Mouse (Mus musculus): Measurements from ENCODE around the gene Tctex1d2.
"Not testable (repeated sequence)": the region's sequence is repeated elsewhere in the genome, so short reads cannot be mapped to it uniquely, and the experiment has no call there.

Gene Tctex1d2

DNA sequence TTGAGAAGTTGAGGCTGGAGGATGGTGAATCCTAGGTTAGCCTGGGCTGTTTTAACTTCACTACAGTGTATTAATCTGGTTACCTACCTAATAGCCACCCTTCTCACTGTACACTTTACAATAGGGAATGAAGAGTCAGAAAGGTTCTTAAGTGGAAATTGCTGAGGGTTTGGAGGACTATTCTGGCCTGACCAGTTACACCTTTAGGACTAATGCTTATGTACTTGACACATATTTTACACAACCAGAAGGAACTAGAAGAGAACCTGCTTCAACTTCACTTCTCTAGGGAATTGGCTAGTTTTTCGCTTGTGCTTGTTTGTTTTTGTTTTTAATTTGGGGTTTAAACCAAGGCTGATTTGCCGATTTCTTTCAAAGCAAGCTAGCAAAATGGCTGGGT is 13.6 kb downstream of the Tctex1d2 start:
- no peak for DNase-seq

DNA sequence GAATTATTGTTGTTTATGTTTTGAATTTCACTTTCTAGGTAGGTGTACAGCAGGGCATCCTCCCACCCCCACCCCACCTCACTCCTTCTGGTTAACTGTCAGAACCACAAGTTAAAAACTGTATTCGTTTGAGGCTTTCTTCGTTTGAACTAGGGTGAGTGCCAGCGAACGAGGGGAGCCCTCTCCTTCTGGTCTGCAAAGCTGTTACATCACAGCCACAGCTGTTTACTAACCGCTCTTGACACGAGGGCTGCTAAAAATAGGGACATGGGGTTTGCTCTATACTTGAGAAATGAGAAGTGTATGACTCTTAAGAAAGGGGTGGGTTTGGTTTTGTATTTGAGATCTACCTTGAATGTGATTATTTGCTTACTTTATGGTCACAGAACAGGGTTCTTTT is 14.6 kb downstream of the Tctex1d2 start:
- DNase-seq = no peak

DNA sequence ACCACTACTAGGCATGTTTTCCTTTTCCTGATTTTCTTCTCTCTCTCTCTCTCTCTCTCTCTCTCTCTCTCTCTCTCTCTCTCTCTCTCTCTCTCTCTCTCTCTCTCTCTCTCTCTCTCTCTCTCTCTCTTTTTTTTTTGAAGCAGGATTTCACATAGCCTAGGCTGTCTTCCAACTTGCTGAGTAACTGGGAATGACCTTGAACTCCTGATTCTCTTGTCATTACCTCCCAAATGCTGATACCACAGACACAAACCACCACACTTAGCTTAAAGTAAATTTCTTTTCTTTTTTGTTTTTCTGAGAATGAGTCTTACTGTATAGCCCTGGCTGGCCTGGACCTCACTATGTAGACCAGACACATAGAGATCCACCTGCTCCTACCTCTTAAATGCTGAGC is 15.2 kb downstream of the Tctex1d2 start:
- DNase-seq = no peak

DNA sequence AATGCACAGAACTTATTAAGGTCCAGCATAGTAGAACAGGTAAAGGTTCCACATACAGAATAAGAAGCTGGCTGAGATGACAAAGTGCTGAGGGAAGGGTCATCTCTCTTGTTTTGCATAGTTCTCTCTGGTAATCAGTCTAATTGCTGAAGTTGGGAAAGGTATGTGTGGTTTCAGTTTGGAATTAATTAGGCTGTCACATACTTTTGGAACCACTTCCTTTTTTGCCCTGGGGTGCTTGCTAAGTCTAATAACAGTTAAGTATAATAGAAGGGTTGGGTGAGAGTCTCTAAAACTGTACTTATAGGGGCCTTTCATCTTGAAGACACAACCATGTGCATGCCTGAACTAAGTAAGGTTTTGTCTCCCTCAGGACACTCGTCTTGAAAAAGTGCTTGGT is 17.2 kb downstream of the Tctex1d2 start:
- DNase-seq = no peak

DNA sequence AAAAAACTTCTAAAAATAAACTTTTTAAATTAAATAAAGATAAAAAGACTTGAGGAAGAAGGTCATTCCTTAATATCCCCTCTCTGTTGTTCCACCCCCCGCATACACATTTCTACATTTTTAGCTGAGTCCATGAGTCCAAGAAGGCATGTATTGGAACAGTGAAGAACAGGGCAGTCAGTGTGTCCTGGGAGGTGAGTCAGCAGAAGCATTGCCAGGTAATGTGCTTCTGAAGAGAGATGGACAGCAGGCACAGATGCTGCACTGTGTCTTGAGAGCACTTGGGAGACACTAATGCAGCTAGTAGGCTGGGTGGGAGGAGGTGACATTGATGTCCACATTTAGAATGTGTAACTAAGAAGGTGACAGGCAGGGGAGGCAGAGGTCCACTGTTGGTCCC is 17.8 kb downstream of the Tctex1d2 start:
- no peak for DNase-seq

DNA sequence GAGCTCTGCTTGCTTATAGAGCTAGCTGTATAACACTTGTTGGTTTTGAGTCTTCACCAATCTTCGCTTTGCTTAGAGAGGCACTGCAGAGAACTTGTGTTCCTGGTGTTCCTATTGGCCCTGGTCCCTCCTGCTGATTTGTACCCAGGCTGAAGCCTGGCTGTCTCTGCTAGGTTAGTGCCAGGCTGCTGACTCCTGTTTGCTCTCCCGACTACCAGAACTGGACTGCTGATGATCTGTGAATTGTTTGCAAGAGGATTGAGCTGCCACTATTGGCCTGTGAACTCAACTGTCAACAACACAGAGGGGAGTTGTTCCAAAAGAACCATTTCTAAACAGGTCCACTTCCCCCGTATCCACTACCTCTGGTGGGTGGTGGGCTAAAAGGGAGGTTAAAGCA is 21.9 kb downstream of the Tctex1d2 start:
- DNase-seq = no peak

DNA sequence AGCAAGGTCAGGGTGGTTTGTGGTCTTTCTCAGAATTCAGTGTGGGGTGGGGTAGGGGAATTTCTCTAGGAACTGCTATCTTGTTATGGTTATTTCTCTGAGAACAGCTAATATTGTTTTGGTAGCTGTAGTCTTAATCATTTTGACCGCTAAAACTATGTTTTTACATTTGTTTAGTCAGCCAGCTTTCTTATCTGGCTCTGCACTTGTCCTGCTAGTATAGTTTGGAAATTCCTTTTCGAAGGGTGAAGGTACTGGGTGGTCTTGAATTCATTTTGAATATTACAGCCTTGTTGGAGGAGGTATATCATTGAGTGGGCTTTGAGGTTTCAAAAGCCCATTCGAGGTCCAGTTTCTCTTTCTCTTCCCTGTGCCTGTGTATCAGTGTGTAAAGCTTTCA is 25.1 kb downstream of the Tctex1d2 start:
- DNase-seq = not testable (repeated sequence)

DNA sequence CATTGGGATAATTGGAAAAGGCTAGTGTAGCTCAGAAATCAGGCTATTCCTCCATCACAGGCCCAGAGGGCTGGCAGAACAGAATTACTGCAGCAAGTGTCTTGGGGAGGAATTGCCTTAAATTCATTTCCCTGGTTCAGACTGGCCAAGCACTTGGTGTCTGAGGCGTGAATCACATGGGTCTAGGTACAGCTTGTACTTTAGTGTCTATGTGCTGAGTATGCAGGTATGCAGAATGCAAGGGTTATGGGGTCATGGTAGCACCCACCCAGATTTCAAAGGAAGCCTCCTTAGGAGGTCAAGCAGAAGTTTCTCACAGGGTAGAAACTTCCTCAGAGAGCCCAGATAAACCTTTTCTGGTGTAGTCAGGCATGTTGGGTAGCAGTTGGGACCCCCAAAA is 26.1 kb downstream of the Tctex1d2 start:
- DNase-seq = no peak

DNA sequence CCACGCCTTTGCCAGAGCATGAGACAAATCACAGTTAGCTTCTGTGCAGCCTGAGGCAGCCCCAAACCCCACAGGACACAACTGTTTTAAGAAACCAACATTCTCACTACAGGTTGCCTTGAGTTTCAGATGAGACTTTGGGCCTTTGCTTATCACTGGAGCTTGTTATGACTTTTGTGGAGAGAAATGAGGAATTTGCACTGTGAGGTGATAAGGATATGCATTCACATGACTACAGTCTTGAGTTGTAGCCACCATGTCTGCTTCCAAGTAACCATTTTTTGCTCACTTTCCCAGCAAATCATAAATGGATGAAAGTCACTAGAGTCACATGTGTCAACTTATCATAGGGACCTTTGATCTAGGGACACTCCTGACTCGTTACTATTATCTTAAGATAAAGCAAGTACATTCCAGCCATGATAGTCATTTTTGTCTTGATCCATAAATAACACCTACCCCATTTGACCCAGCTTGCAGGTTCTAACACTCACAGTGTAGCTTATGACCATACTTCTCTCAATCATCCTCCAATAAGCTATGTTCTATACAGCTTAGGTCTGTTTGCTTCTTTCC is 27.1 kb downstream of the Tctex1d2 start:
- no peak for DNase-seq

DNA sequence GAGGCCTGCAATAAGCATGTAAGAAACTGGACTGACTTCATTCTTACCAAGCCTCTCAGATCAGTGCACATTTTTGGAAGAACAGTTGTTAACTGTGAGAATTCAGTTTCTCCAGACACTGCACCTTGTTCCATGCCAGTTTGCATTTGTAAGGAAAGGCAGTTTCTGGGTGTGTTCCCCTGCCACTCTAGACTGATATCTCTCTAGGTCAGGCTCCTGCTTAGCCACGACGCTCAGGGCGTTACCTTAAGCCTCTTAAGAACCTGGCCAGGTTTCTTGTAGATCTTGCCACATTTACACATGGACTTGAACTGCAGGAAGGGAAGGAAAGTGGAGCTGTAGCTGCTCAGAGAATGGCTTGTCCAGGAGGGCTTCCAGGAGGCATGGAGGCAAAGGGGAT is 30.2 kb downstream of the Tctex1d2 start:
- DNase-seq = no peak

DNA sequence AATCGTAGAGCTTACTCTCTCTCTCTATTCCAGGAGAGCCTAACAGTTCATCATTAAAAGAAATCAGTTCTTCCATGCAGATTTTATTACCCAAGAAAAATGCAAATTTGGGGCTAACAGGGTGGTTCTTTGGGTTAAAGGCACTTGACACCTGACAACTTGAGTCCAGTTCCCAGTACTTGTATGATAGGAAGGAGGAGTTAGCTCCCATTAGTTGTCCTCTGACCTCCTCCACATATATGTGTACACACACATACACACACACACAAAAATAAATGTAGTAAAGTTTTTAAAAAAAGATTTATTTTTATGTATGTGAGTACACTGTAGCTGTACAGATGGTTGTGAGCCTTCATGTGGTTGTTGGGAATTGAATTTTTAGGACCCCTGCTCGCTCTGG is 30.6 kb downstream of the Tctex1d2 start:
- no peak for DNase-seq

DNA sequence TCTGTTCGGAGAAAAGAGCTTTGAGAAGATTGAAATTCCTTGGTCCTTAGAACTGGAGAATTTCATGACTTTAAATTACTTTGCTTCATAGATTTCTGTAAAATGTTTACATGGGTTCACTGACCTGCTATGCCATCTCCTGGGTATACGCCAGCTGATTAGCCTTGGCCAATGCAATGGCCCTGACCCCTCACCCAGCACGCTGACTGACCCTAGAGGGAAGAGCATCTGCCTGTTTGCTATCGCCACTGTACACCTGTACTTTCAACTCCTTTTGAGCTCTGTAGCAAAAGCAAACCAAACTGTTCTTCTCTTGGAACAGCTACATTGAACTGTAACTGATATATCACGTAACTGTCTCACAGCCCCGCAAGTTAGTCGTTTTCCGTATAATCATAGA is 33.6 kb downstream of the Tctex1d2 start:
- DNase-seq = no peak

DNA sequence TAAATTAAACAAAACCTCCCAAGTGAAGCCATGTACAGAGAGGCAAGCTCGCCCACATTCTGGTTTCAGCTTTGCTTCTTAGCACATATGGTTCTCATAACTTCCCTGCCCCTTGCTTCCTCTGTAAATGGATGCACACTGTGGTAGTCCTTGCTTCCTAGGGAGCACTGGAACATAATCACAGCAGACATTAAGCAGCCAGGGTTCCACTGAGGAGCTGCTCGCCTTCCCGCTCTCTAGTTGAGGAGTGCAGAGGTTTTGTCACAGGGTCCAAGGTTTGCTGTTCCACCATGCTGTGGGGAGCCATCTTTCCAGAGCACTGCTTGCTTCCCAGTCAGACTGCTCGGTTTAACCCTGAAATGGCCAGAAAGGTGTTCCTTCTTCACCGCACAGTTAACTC is 35.1 kb downstream of the Tctex1d2 start:
- no peak for DNase-seq

DNA sequence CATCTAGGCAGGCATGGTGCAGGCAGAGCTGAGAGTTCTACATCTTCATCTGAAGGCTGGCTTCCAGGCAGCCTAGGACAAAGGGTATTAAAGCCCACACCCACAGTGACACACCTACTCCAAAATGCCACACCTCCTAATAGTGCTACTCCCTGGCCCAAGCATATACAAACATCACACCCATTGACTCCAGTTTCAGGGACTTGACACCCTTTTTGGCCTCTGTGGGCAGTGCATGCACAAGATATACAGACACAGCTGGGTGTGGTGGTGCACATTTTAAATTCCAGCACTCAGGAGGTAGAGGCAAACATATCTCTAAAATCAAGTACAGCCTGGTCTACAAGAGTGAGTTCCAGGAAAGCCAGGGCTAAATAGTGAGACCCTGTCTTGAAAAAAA is 36.6 kb downstream of the Tctex1d2 start:
- no peak for DNase-seq

DNA sequence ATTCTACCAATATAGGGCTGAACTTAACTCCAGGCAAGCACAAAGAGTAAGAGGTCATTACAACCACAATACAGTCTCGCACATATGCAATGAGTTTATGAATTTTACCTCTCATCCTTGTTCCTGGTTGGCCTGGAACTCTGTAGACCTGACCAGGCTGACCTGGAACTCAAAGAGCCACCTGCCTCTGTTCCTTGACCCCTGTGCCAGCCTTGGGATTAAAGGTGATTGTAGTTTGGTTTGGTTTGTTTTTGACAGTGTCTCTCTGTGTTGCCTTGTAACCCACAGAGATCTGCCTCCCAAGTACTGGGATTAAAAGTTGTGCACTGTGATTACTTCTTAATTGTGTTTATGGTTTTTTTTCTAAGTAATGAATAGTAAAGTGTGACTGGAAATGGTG is 37.3 kb downstream of the Tctex1d2 start:
- no peak for DNase-seq

DNA sequence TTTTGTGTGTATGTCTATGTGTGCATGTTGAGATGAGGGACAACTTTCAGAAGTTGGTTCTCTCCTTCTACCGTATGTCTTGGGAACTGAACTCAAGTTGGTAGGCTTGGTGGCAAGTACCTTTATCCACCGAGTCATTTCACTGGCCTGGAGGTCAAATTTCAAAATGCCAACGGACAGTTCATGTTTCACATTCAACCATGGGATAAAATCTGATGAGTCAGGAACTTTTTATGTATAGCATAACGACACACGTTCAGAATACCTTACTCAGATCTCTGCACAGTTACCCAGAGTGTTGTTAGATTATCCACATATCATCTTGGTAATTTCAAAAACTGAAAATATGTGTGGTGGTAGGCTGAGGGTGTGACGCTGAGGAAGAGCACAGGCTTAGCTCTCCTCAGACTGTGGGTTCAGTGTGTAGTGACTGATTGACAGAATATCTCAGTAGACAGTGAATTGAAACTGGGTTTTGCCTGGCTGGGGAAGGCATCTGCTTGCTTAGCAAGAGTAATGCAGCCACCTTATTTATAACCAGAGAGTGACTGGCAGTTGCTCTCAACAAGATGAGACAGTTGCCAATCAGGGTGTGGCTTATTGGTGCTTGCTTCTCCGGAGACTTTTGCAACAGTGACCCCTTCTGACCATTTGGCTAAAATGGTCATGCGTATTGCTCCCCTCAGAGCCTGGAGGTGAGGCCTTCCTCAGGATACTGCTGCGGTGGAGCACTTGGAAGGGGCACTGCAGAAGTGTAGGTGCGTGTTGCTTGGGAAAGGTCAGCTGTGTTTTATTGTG is 38.3 kb downstream of the Tctex1d2 start:
- peak; percentile 53 for DNase-seq

DNA sequence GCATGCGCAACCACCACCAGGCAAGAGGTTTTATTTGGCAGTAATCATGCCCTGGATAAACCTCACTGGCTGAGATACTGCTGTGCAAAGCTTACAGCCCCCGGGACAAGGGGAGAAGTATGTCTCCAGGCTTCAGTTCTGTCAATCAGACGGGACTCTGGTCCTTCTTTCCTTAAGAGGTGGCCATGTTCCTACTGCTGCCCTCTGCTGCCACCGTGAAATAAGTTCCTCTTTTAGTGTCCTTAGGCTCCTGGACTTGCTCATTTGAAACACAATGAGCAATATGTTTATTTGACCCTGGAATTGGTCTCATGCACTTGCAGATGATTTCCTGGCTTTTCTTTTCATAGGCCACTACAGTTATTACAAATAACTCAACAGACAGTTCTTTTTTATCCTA is 41.0 kb downstream of the Tctex1d2 start:
- no peak for DNase-seq

DNA sequence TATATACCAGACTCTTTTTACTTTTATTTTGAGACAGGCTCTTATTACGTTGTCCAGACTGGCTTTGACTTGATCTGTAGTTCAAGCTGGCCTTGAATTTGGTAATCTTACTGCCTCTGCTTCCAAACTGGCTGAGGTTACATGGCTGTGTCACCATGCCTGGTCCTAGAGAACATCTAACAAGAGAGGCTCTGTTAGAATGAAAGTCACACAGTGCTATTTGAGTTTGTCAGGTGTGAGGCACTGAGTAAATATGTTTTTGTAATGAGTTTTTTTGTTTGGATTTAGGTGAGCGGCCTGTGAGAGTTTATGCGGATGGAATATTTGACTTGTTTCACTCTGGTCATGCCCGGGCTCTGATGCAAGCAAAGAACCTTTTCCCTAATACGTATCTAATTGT is 42.2 kb downstream of the Tctex1d2 start:
- no peak for DNase-seq

DNA sequence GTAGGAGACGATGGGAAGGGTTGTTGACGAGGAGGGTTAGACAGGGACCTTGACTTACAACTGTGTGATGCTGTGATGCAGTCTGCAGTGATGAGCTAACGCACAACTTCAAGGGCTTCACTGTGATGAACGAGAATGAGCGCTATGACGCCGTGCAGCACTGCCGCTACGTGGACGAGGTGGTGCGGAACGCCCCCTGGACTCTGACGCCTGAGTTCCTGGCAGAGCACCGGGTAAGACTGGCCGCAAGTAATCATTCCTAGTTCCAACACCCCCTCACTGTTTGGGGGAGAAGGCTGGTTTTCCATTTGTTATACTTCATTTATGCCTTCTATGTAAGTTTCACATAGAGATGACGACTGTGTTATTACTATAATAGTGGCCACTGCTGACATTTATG is 43.4 kb downstream of the Tctex1d2 start:
- DNase-seq = no peak

DNA sequence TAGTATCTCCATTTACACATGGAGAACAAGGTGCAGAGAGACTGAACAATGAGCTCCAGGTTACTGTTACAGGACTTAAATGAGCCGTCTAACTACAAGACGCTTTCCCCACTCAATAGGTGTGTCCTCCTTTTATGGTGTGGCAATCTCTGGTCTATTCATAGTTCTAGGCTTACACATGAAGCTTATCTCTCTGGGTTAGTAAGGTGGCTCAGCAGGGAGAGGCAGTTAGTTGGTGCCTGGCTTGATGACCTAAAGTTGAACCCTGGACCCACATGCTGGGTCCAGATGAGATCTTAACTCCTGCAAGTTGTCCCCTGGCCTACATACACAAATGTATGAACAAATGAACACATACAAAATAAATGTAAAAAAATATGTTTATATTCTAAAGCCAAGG is 43.9 kb downstream of the Tctex1d2 start:
- DNase-seq = no peak

DNA sequence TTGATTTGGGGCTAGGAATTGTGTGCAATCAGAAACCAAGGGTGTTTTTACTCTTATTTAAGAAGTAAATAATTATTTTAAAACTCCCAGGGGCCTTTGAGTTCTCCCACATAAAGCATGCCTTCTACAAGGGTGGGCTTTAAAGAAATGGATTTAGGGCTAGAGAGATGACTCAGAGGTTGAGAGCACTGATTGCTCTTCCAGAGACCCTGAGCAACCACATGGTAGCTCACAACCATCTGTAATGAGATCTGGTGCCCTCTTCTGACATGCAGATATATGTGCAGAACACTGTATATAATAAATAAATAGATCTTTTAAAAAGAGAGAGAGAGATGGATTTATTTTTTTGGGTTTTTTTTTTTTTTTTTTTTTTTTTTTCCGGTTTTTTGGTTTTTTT is 45.4 kb downstream of the Tctex1d2 start:
- no peak for DNase-seq

DNA sequence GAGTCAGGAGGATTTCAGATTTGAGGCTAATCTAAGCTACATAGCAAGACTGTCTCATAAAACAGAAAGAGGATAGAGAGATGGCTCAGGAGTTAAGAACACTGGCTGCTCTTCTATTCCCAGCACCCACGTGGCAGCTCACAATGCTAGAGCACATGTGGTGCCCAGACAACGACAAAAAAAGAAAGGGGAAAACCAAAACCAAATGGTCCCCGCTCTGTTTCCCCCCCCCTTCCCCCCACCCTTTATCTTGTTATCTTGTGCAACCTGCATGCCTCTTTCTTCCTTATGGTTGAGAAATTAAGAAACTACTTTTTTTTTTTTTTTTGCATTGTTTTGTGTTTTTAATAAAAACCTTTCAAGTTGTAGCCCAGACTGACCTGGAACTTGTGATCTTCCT is 49.0 kb downstream of the Tctex1d2 start:
- no peak for DNase-seq

DNA sequence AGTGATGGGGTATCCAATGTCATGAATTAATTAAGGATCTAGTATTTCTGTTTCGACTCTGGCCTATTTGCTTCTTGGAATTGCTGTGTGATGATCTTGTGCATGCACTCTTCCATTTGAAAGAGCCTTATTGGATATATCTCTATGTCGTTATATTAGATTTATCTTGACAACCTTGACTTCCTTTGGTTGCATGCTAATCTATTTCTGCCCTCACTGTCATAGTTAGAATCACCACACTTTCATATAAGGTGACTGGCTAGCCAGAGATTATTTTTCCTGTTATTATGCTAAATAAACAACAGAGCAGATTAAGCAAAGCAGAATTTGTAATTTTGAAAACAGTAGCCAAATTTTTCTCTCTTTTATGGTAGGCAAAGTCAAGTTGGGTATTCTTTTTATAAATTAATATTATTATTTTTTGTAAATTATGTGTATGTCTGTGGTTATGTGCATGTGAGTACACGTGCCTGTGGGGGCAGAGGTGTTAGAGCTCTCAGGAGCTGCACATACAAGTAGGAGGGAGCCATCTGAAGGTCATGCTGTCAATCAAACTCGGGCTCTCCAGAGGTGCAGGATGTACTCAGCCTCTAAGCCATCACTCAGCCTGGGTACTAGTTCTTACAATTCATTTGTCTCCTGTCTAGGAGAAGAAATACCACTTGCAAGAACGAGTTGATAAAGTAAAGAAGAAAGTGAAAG is 50.1 kb downstream of the Tctex1d2 start:
- DNase-seq = no peak

DNA sequence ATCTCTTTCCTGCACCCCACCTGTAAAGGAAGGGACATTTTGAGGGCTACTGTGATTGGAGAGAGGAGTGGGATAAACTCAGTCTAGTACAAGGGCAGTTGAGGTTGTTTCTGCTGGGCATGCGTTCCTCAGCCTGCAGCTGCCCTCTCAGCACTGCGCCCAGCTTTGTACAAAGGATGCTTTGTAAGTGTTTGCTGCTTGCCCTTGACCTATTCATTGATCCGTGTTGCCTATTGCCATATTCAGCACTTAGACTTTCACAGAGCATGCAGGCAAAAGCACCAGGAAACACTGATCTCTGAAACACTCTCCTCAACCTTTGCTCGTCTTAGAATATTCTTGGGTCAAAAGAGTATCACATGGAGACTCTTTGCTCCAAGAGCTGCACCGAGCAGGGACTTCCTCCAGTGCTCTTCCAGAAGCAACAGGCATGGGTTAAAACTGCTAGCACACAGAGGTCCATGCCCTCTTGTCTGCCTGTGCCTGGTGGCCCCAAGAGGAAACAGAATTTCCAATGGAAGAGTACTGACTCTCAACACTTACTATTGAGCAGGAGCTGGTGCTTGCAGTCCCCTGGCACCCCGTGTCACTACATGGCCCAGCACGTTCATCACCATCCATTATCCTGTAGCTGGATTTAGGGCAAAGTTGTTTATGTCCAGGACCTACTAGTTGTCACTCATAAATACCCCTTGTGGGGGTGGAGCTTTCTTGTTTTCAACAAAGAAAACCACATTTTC is 52.9 kb downstream of the Tctex1d2 start:
- no peak for DNase-seq

All from cerebellum, adult 11-12 months (tissue).